Mouse (Mus musculus): ENCODE data around the gene Cdk14. TPM values are rescaled to one million over a fixed set of nuclear protein-coding genes. Genes with fewer than 3 reads are reported as not detected.

Gene Cdk14
- polyA plus RNA-seq, 1 experiment: 11.2 TPM

DNA sequence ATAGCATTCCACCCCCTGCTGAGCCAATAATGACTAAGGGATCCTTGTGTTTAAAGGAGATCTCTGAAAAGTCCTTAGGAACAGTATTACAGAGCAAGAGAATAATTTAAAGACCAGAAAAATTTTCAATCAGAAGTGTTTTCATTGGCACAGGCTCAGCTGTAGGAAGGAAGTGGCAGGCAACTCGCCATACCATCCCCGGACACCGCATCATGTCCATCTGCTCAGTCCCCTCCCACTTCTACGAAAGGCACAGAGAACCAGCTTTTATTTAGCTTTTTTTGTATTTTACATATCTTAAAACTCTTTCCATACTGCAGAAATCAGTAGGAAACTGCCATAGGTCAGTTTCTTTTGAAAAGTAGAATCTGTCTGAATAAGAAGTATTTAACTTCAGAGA, 440.6 kb downstream of the Cdk14 start:
- Histone ChIP-seq H3K27me3 (ENCODE audit: control insufficient read depth, insufficient read depth, insufficient read length) (no peaks in the 10 kb centered on the region), H3K4me3 (no peak overlapping the region), H3ac (ENCODE audit: control insufficient read depth, insufficient read length) (no peak overlapping the region), H3K79me2 (ENCODE audit: control insufficient read depth, insufficient read depth) (no peaks in the 10 kb centered on the region), H3K4me2 (ENCODE audit: low read depth) (no peak overlapping the region), H3K36me3 (ENCODE audit: control insufficient read depth, insufficient read depth) (no peaks in the 10 kb centered on the region)
- TF ChIP-seq POLR2AphosphoS2 (IDR thresholded peaks at IDR 0.05; ENCODE audit: insufficient read length, low read depth): no peak
- TF ChIP-seq SRF (IDR thresholded peaks at IDR 0.05; ENCODE audit: control insufficient read depth, insufficient read length, low read depth): no peak
- TF ChIP-seq REST (IDR thresholded peaks at IDR 0.05; ENCODE audit: insufficient read depth, insufficient read length): no peak
- no peak for TF ChIP-seq MAX (IDR thresholded peaks at IDR 0.05; ENCODE audit: low read depth)

DNA sequence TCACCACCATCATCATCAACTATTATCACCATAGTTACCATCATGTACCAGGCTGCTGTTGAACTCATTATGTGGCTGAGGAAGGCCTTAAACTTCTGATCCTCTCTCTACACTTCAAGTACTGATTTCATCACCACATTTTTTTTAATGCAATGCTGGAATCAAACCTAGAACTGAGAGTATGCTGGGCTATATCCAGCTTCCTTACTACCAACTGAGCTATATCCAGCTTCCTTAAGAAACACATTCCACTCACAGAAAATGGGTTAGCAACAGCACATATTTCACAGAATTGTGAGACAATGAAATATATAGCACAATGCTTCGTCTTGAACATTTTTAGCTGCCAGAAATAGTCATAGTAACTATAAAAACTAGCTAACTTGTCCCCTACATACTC, 446.7 kb downstream of the Cdk14 start:
- no peaks in the 10 kb centered on the region for H3K27me3 ChIP-seq (ENCODE audit: control insufficient read depth, insufficient read depth, insufficient read length)
- TF ChIP-seq E2F4 (IDR thresholded peaks at IDR 0.05; ENCODE audit: insufficient read depth): no peak
- no peak for TF ChIP-seq MYOD1 (IDR thresholded peaks at IDR 0.05; ENCODE audit: control insufficient read depth in 1 of 3, insufficient read length in 2 of 3, low read depth in 2 of 3)
- TF ChIP-seq MAX (IDR thresholded peaks at IDR 0.05; ENCODE audit: low read depth): no peak
- H3ac ChIP-seq (ENCODE audit: control insufficient read depth, insufficient read length): no peak overlapping the region
- no peaks in the 10 kb centered on the region for H3K79me2 ChIP-seq (ENCODE audit: control insufficient read depth, insufficient read depth)
- H3K36me3 ChIP-seq (ENCODE audit: control insufficient read depth, insufficient read depth): no peaks in the 10 kb centered on the region
- no peak overlapping the region for H3K4me3 ChIP-seq
- no peak overlapping the region for H3K4me2 ChIP-seq (ENCODE audit: low read depth)

DNA sequence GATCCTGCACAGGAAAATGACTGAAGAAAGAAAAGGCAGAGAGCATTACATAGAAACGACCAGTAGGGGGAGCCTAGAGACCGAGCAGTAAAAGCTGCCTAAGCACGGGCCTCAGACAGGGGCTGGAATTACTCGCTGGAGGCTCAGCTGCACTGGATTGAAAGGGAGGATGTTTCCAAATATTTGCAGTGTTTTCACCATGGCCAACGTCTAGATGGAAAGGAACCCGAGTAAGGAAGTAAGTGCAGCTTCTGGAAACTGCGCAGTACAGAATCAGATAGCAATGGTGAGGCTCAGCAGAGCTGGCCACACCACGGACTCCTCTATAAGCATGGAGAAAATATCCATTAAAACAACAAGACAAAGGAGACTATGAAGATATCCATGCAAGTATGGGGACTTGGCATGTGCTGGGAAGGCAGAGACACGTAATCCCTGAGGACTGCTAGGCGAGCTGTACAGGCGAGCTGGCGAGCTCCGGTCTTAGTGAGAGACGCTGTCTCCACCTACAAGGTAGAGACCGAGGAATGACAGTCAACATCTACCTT, 458.0 kb downstream of the Cdk14 start:
- Histone ChIP-seq H3K36me3 (ENCODE audit: control insufficient read depth, insufficient read depth) (no peaks in the 10 kb centered on the region), H3ac (ENCODE audit: control insufficient read depth, insufficient read length) (no peak overlapping the region), H3K79me2 (ENCODE audit: control insufficient read depth, insufficient read depth) (no peaks in the 10 kb centered on the region), H3K4me3 (no peak overlapping the region), H3K27me3 (ENCODE audit: control insufficient read depth, insufficient read depth, insufficient read length) (no peaks in the 10 kb centered on the region), H3K4me2 (ENCODE audit: low read depth) (no peak overlapping the region)
- TF ChIP-seq SRF (IDR thresholded peaks at IDR 0.05; ENCODE audit: control insufficient read depth, insufficient read length, low read depth) (no peak), MYOG (IDR thresholded peaks at IDR 0.05; ENCODE audit: control insufficient read depth in 1 of 3, insufficient read depth in 1 of 3, insufficient read length in 2 of 3, low read depth in 2 of 3) (no peak), MAX (IDR thresholded peaks at IDR 0.05; ENCODE audit: low read depth) (no peak), CEBPB (IDR thresholded peaks at IDR 0.05; ENCODE audit: insufficient read depth, poor library complexity, severe bottlenecking) (no peak), MYOD1 (IDR thresholded peaks at IDR 0.05; ENCODE audit: control insufficient read depth in 1 of 3, insufficient read length in 2 of 3, low read depth in 2 of 3) (no peak), POLR2AphosphoS2 (IDR thresholded peaks at IDR 0.05; ENCODE audit: insufficient read length, low read depth) (no peak), TCF3 (IDR thresholded peaks at IDR 0.05; ENCODE audit: insufficient read length, low read depth) (no peak), E2F4 (IDR thresholded peaks at IDR 0.05; ENCODE audit: insufficient read depth) (no peak), REST (IDR thresholded peaks at IDR 0.05; ENCODE audit: insufficient read depth, insufficient read length) (no peak), POLR2A (IDR thresholded peaks at IDR 0.05; ENCODE audit: insufficient read length, low read depth) (no peak), USF1 (IDR thresholded peaks at IDR 0.05; ENCODE audit: low read depth) (no peak), TCF12 (IDR thresholded peaks at IDR 0.05; ENCODE audit: insufficient read depth, poor library complexity, severe bottlenecking) (no peak)

DNA sequence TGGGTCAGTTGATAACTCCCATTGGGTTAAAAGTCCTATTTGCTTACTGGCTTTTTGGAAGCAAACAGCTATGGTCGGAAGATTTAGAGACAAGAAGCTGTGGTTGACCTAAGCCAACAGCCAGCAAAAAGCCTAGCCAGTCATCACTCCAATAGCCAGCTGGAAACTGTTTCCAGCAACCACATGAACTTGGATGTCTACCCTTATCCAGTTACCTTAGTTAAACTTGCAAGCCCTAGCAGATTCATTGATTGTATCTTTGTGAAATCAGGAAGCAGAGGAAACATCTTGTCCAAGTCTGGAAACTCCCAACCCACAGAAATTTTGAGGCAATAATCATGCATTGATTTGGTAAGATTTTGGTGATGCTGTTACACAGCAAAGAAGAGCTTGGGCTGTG, 458.5 kb downstream of the Cdk14 start:
- Histone ChIP-seq H3K79me2 (ENCODE audit: control insufficient read depth, insufficient read depth) (no peaks in the 10 kb centered on the region), H3K27me3 (ENCODE audit: control insufficient read depth, insufficient read depth, insufficient read length) (no peaks in the 10 kb centered on the region), H3K36me3 (ENCODE audit: control insufficient read depth, insufficient read depth) (no peaks in the 10 kb centered on the region), H3K4me3 (no peak overlapping the region), H3K4me2 (ENCODE audit: low read depth) (no peak overlapping the region), H3ac (ENCODE audit: control insufficient read depth, insufficient read length) (no peak overlapping the region)
- TF ChIP-seq POLR2AphosphoS2 (IDR thresholded peaks at IDR 0.05; ENCODE audit: insufficient read length, low read depth): no peak
- TF ChIP-seq E2F4 (IDR thresholded peaks at IDR 0.05; ENCODE audit: insufficient read depth): no peak
- no peak for TF ChIP-seq SRF (IDR thresholded peaks at IDR 0.05; ENCODE audit: control insufficient read depth, insufficient read length, low read depth)
- TF ChIP-seq USF1 (IDR thresholded peaks at IDR 0.05; ENCODE audit: low read depth): no peak
- no peak for TF ChIP-seq MYOG (IDR thresholded peaks at IDR 0.05; ENCODE audit: control insufficient read depth in 1 of 3, insufficient read depth in 1 of 3, insufficient read length in 2 of 3, low read depth in 2 of 3)

DNA sequence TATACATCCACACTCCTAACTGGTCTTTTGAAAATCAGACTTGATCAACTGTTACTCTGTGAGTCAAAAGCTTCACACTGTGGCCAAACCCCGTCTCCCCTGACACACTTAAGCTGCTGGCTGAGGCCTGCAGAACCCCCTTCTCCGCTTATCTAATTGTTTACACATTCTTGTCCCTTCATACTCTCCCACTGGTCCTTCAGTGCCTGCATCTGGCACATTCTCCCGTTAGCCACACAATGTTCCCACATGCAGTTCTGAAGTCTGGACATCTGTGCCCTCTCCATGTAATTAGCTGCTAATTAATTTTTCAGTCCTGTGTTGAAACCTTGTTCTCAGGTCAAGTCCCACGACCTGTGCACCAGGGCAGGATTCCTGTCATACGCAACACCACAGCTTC, 460.7 kb downstream of the Cdk14 start:
- Histone ChIP-seq H3ac (ENCODE audit: control insufficient read depth, insufficient read length) (no peak overlapping the region), H3K36me3 (ENCODE audit: control insufficient read depth, insufficient read depth) (no peaks in the 10 kb centered on the region), H3K27me3 (ENCODE audit: control insufficient read depth, insufficient read depth, insufficient read length) (no peaks in the 10 kb centered on the region), H3K79me2 (ENCODE audit: control insufficient read depth, insufficient read depth) (no peaks in the 10 kb centered on the region), H3K4me2 (ENCODE audit: low read depth) (no peak overlapping the region), H3K4me3 (no peak overlapping the region)
- no peak for TF ChIP-seq MAX (IDR thresholded peaks at IDR 0.05; ENCODE audit: low read depth)
- no peak for TF ChIP-seq SRF (IDR thresholded peaks at IDR 0.05; ENCODE audit: control insufficient read depth, insufficient read length, low read depth)
- no peak for TF ChIP-seq USF1 (IDR thresholded peaks at IDR 0.05; ENCODE audit: low read depth)
- no peak for TF ChIP-seq E2F4 (IDR thresholded peaks at IDR 0.05; ENCODE audit: insufficient read depth)
- no peak for TF ChIP-seq POLR2AphosphoS2 (IDR thresholded peaks at IDR 0.05; ENCODE audit: insufficient read length, low read depth)
- TF ChIP-seq TCF3 (IDR thresholded peaks at IDR 0.05; ENCODE audit: insufficient read length, low read depth): no peak
- TF ChIP-seq POLR2A (IDR thresholded peaks at IDR 0.05; ENCODE audit: insufficient read length, low read depth): no peak
- TF ChIP-seq TCF12 (IDR thresholded peaks at IDR 0.05; ENCODE audit: insufficient read depth, poor library complexity, severe bottlenecking): no peak
- no peak for TF ChIP-seq MYOD1 (IDR thresholded peaks at IDR 0.05; ENCODE audit: control insufficient read depth in 1 of 3, insufficient read length in 2 of 3, low read depth in 2 of 3)
- TF ChIP-seq MYOG (IDR thresholded peaks at IDR 0.05; ENCODE audit: control insufficient read depth in 1 of 3, insufficient read depth in 1 of 3, insufficient read length in 2 of 3, low read depth in 2 of 3): no peak
